In genomic region chr7:101994241-101994640, GRCm38 (mm10) we compare ENCODE assay signal across 19 mouse cellular contexts. TPM values are rescaled to one million over a fixed set of nuclear protein-coding genes. Genes with fewer than 3 reads are reported as not detected.
DNase-seq lines count a peak whose midpoint lies in the region; ATAC-seq lines count a peak whose summit lies in the region.
"Had no signal": no experiment of that assay in that cellular context is flagged by ENCODE, and none has a peak within 500 bp of the region (broad histone marks: within the 10 kb centered on the region; RNA-seq: fewer than 3 reads in every experiment).

No protein-coding gene starts in this region.

- ATAC-seq in neutrophil, adult 5-6 weeks (ENCODE audit: extremely low read depth, insufficient number of reproducible peaks, low FRiP score, poor library complexity, severe bottlenecking): peak; percentile 55; the same call in 1 of the 2 replicates
- ATAC-seq: activated CD4-positive, CD25-positive, alpha-beta regulatory T cell, adult 4 months; forebrain, embryonic 14.5 days; forebrain, embryonic 16.5 days; Patski had no signal

- peak; percentile 62 for DNase-seq in A20 (ENCODE audit: low read depth, low spot score)
- DNase-seq in B cell, adult 2 months: peak; percentile 14 to 17
- no peak for DNase-seq in thymus, postnatal 4 days
- DNase-seq in thymus, postnatal 14 days: no peak
- no peak for DNase-seq in adipocyte (ENCODE audit: low spot score)
- DNase-seq: adrenal gland, adult 2 months; adrenal gland, postnatal 10 days; adrenal gland, postnatal 25 days; cerebellum, adult 11 months; cerebellum, adult 18-20 months; cerebellum, adult 8-10 months; cerebellum, adult 9-11 months; cerebellum, postnatal 14 days; cerebellum, postnatal 36 days had no signal

RNA-seq across cellular contexts. Expression of gene Il18bp, which starts 24.2 kb away (rescaled TPM):
- total RNA-seq in neutrophil, adult 5-6 weeks (2017): 12.2 and 13.6 TPM in 2 replicates

Comparison
In these comparisons a context has a peak if more than half of its experiments do, and no peak if none do; other contexts are left out.
1. DNase-seq: peak in A20 (single experiment) and B cell, adult 2 months (2 of 2); none in thymus, postnatal 4 days (single experiment), thymus, postnatal 14 days (single experiment) and adipocyte (single experiment).